Mouse (Mus musculus): ENCODE results near the gene Anapc4. TPM values are rescaled to one million over a fixed set of nuclear protein-coding genes. Genes with fewer than 3 reads are reported as not detected.

Gene Anapc4
- 16.6 and 24.5 TPM in 2 replicates for polyA plus RNA-seq (2012; rRNA removed)

DNA sequence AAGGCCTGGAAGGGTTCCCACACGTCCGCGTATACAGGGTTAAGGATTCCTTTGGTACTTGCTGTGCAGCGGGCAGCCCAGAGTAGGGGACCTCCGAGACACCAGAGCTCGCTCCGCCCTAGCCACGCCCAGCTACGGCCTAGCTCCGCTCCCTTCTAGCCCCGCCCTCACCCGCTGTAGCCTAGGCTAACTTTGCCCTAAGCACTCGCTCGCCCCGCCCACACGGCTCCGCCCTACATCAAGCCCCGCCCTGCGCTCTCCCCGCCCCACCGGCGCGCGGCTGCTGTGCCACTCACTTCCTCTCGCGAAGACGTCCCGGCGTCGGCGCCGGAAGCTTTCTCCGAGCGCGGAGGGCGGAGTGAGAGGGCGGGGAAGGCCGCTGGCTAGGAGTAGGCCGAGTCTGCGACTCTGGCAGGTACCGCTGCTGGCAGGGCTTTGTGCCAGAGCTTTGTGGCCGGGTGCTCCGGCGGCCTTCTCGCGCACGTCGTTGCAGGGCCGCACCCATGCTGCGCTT, at the start of gene Anapc4:
TSS of gene Anapc4 (plus strand) at position 252 of the 514 bp plus-strand sequence.
- DNase-seq: peak; percentile 100
- no peaks in the 10 kb centered on the region for H3K27me3 ChIP-seq (replicated peaks; ENCODE audit: control insufficient read depth, insufficient read depth, low read length)
- H3K4me1 ChIP-seq (ENCODE audit: control insufficient read depth, insufficient read depth, low read length): peaks cover 5% of the 10 kb centered on the region; the same call in 1 of the 2 replicates
- under 1% methylated on average over 50 of the region's 50 CpGs for WGBS
- TF ChIP-seq POLR2A (IDR thresholded peaks at IDR 0.05; ENCODE audit: low read depth, low read length): peak; percentile 74
- no peak for TF ChIP-seq CTCF (conservative IDR thresholded peaks at IDR 0.05; ENCODE audit: insufficient read depth, insufficient read length, low read depth, low read length)
- peak within 1 kb of the TSS; percentile 70 for H3K4me3 ChIP-seq (ENCODE audit: insufficient read depth, low read depth, low read length)
- H3K36me3 ChIP-seq (ENCODE audit: control insufficient read depth, insufficient read depth, low read length): peaks cover 2% of the 10 kb centered on the region; the same call in 1 of the 2 replicates
- H3K27ac ChIP-seq (ENCODE audit: insufficient read depth, low read depth, low read length): peak within 1 kb of the TSS; percentile 60; the same call in 1 of the 2 replicates

DNA sequence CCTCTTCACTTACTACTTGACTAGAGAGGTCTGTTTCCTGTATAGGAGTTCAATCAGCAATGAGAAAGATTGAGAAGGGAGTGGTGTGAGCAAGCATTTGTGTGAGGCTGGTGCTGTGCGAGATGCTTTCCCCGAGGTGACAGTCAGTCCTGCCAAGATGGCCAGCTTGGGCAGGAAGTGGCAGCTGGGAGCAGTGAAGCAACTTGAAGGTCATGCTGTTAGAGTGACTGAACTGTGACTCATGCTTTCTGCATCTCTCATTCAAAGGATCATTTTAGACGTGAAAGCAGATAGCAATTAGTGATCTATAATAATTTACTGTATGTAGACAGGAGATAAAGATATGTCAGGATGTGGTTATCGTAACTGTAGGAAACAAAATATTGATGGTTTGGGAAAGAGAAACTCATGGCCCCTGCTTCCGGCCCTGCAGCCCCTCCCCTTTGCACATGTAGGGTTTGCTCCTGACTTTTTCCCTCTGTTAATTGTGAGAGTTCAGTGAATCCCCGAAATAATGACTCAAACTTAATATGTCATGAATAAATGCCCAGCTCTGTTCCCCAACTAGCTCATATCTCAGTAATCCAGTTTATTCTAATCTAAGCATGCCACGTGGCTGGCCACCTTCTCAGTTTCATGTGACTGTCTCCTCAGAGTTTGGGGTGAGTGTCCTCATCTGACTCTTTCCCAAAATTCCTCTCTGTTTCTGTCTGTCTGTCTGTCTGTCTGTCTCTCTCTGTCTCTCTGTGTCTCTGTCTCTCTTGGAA, 47.1 kb upstream of the Anapc4 start:
- no peaks in the 10 kb centered on the region for H3K4me1 ChIP-seq (ENCODE audit: control insufficient read depth, insufficient read depth, low read length)
- H3K4me3 ChIP-seq (ENCODE audit: insufficient read depth, low read depth, low read length): no peak overlapping the region
- WGBS: 71% methylated on average over 7 of the region's 7 CpGs
- TF ChIP-seq POLR2A (IDR thresholded peaks at IDR 0.05; ENCODE audit: low read depth, low read length): no peak
- no peak for DNase-seq
- no peak overlapping the region for H3K27ac ChIP-seq (ENCODE audit: insufficient read depth, low read depth, low read length)
- H3K36me3 ChIP-seq (ENCODE audit: control insufficient read depth, insufficient read depth, low read length): no peaks in the 10 kb centered on the region
- no peaks in the 10 kb centered on the region for H3K27me3 ChIP-seq (replicated peaks; ENCODE audit: control insufficient read depth, insufficient read depth, low read length)

DNA sequence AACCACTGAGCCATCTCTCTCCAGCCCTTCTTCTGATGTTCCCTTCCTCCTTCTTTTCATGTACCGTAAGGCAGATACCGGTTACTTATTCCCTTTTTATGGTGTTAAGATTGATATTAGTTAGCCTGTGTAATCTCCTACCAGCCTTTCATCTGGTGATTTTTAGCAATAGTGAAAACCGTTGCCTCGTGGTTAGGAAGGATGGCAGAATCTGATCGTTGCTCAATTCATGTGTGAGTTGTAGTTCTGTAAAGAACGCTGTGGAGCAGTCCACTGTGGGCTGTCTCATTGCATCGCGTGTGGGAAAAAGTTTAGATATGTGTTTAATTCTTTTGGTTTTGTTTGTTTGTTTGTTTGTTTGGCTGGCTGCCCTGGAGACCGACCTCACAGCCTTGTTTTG, 40.6 kb upstream of the Anapc4 start:
- no peak for DNase-seq
- 92% methylated on average over 9 of the region's 9 CpGs for WGBS
- TF ChIP-seq CTCF (conservative IDR thresholded peaks at IDR 0.05; ENCODE audit: insufficient read depth, insufficient read length, low read depth, low read length) (no peak), POLR2A (IDR thresholded peaks at IDR 0.05; ENCODE audit: low read depth, low read length) (no peak)
- H3K36me3 ChIP-seq (ENCODE audit: control insufficient read depth, insufficient read depth, low read length): 0 out of 2 replicates have a peak, but pooled peaks cover 1% of the 10 kb centered on the region
- H3K27ac ChIP-seq (ENCODE audit: insufficient read depth, low read depth, low read length): no peak overlapping the region
- no peaks in the 10 kb centered on the region for H3K4me1 ChIP-seq (ENCODE audit: control insufficient read depth, insufficient read depth, low read length)
- no peaks in the 10 kb centered on the region for H3K27me3 ChIP-seq (replicated peaks; ENCODE audit: control insufficient read depth, insufficient read depth, low read length)
- no peak overlapping the region for H3K4me3 ChIP-seq (ENCODE audit: insufficient read depth, low read depth, low read length)

DNA sequence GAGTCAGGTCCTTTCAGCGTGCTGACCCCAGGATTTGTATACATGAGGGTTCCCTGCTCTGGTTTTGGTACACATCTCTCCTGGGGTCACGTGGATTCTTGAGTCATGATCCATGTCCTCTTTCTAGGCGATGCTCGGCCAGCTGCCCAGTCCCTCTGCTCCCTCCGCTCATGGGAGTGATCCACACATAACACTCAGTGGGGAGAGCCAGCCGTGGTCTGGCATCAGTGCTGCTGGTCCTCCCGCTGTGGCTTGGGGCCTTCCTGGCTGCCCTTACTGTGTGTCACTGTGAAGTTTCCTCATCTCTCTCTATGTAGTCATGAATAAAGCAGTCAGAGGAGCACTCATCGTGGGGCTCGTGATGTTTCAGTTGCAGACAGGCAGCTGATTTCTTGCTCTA, 39.7 kb upstream of the Anapc4 start:
- no peaks in the 10 kb centered on the region for H3K4me1 ChIP-seq (ENCODE audit: control insufficient read depth, insufficient read depth, low read length)
- WGBS: 87% methylated on average over 9 of the region's 9 CpGs
- no peaks in the 10 kb centered on the region for H3K27me3 ChIP-seq (replicated peaks; ENCODE audit: control insufficient read depth, insufficient read depth, low read length)
- DNase-seq: no peak
- H3K36me3 ChIP-seq (ENCODE audit: control insufficient read depth, insufficient read depth, low read length): 0 out of 2 replicates have a peak, but pooled peaks cover 1% of the 10 kb centered on the region
- no peak overlapping the region for H3K27ac ChIP-seq (ENCODE audit: insufficient read depth, low read depth, low read length)
- TF ChIP-seq CTCF (conservative IDR thresholded peaks at IDR 0.05; ENCODE audit: insufficient read depth, insufficient read length, low read depth, low read length): no peak
- TF ChIP-seq POLR2A (IDR thresholded peaks at IDR 0.05; ENCODE audit: low read depth, low read length): no peak
- H3K4me3 ChIP-seq (ENCODE audit: insufficient read depth, low read depth, low read length): no peak overlapping the region

DNA sequence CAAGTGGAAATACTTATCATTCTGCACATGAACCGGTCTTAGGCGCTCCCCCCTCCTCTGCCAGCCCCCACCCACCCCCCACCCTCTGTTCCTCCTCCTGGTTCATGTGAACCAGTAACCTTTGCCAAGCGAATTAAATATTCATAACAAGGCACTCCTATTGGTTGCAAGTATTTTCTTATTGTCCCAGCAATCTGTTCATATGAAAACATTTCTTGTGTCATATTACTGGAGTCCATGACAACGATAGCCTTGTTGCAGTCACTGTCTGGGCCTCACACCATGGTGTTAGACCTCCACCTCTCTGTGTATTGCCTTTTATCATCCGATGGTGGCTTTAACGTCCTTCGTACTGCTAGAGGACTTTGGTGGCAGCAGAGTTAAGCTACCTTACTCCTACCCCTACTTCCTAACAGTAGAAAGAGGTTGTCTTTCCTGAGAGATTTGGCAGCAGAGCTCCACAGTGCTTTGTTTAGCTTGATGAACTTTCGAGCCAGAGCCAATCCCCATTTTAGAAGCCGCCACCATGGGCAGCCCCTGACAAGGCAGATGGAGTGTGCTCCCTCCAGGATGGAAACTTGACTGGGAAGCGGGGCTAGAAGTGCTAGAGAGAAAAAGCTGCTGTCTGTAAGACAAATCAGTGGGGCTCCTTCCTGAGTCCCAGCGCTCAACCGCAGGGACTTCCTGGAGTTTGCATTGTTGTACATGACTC, 34.4 kb upstream of the Anapc4 start:
- DNase-seq: no peak
- 93% methylated on average over 12 of the region's 12 CpGs for WGBS
- TF ChIP-seq POLR2A (IDR thresholded peaks at IDR 0.05; ENCODE audit: low read depth, low read length) (no peak), CTCF (conservative IDR thresholded peaks at IDR 0.05; ENCODE audit: insufficient read depth, insufficient read length, low read depth, low read length) (no peak)

DNA sequence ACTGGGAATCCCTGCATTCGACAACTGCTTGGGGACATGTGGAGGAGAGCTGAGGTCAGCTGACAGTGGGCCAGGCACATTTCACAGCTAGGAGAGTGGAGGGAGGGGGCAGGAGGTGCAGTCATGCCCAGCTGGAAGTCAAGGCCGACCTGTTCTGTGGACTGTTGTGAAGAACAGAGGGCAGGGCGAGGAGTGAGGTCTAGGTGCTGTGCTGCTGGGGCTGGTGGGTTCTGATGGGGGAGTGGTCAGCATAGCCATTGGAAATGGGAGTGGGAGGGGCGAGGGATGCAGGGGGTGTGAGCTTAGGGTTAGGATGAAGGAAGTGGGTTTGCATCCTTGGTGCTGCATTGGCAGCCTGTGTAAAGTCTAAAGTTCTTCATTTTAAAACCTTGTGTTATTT, 28.0 kb upstream of the Anapc4 start:
- Histone ChIP-seq H3K27me3 (replicated peaks; ENCODE audit: control insufficient read depth, insufficient read depth, low read length) (no peaks in the 10 kb centered on the region), H3K4me1 (ENCODE audit: control insufficient read depth, insufficient read depth, low read length) (no peaks in the 10 kb centered on the region), H3K27ac (ENCODE audit: insufficient read depth, low read depth, low read length) (no peak overlapping the region), H3K36me3 (ENCODE audit: control insufficient read depth, insufficient read depth, low read length) (peaks cover 1% of the 10 kb centered on the region; the same call in 1 of the 2 replicates), H3K4me3 (ENCODE audit: insufficient read depth, low read depth, low read length) (no peak overlapping the region)
- 61% methylated on average over 4 of the region's 4 CpGs for WGBS
- no peak for DNase-seq
- TF ChIP-seq POLR2A (IDR thresholded peaks at IDR 0.05; ENCODE audit: low read depth, low read length) (no peak), CTCF (conservative IDR thresholded peaks at IDR 0.05; ENCODE audit: insufficient read depth, insufficient read length, low read depth, low read length) (no peak)

More for the DNA sequence above, 34.4 kb upstream of the Anapc4 start:
- Histone ChIP-seq H3K4me3 (ENCODE audit: insufficient read depth, low read depth, low read length) (no peak overlapping the region), H3K4me1 (ENCODE audit: control insufficient read depth, insufficient read depth, low read length) (no peaks in the 10 kb centered on the region), H3K27ac (ENCODE audit: insufficient read depth, low read depth, low read length) (no peak overlapping the region), H3K36me3 (ENCODE audit: control insufficient read depth, insufficient read depth, low read length) (peaks cover 2% of the 10 kb centered on the region), H3K27me3 (replicated peaks; ENCODE audit: control insufficient read depth, insufficient read depth, low read length) (no peaks in the 10 kb centered on the region)

DNA sequence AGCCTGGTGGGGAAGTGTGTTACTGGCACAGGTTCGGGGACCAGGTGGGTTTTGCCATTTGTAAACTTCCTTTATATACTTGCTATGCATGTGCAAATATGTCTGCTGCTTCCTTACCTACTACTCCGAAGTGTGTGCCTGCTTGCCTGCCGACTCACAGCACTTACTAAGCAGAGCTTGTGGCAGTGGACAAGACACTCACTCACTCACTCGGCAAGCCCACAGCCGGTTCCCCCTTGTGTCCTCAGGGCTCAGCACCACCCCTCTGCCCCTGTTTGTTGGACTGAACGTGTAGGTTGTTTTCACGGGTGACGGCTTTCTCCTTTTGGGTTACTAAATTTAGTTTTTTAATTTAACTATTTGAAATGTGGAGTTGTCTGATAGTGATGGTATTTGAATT, 27.5 kb upstream of the Anapc4 start:
- Histone ChIP-seq H3K4me1 (ENCODE audit: control insufficient read depth, insufficient read depth, low read length) (no peaks in the 10 kb centered on the region), H3K27me3 (replicated peaks; ENCODE audit: control insufficient read depth, insufficient read depth, low read length) (no peaks in the 10 kb centered on the region), H3K4me3 (ENCODE audit: insufficient read depth, low read depth, low read length) (no peak overlapping the region), H3K36me3 (ENCODE audit: control insufficient read depth, insufficient read depth, low read length) (peaks cover 1% of the 10 kb centered on the region; the same call in 1 of the 2 replicates), H3K27ac (ENCODE audit: insufficient read depth, low read depth, low read length) (no peak overlapping the region)
- TF ChIP-seq POLR2A (IDR thresholded peaks at IDR 0.05; ENCODE audit: low read depth, low read length): no peak
- no peak for TF ChIP-seq CTCF (conservative IDR thresholded peaks at IDR 0.05; ENCODE audit: insufficient read depth, insufficient read length, low read depth, low read length)
- no peak for DNase-seq
- 75% methylated on average over 8 of the region's 8 CpGs for WGBS
